Mouse (Mus musculus): ENCODE results near the gene Plcxd2.

DNA sequence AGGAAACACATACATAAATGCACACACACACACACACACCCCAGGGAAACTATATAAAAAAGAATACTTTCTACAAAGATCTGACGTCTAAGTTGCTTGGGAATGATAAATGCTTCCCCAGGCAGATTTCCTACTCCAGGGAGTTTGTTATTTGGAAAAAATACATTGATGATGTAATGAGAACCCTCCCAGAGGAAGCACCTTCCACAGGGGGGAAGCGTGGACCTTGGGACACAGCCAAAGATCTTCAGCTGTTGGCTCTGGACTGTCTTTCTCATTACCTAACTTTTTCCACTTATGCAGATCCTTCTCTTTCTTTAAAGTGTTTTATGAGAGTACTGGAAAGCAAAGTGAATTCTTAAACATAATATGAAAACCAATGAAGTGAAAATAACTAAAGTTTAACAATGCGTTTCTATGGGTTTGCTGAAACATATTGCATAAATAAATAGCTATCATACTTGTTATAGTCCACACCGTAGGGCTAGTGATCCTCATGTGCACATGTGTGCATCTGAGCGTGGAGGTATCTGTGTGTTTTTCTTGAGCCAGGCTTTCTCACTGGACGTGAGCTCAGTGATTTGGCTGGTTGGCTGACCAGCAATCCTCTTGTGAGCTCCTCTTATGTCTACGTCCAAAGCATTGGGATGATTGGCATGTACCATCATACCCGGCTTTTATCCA, 87.3 kb downstream of the Plcxd2 start:
- no peak for TF ChIP-seq POLR2A (IDR thresholded peaks at IDR 0.05; ENCODE audit: borderline replicate concordance, extremely low read depth, insufficient read depth, insufficient read length, poor library complexity, severe bottlenecking)
- no peak for TF ChIP-seq CTCF (IDR thresholded peaks at IDR 0.05; ENCODE audit: borderline replicate concordance, extremely low read depth, insufficient read depth, insufficient read length)

All from brain, embryonic 14.5 days (tissue).